Mouse (Mus musculus): ENCODE measurements around the gene Stxbp5.

Stxbp5 gene

GRCm38 (mm10) chr10:9866793-9867579, 33.9 kb downstream of the Stxbp5 start:
- in situ Hi-C loops (cut with MboI; ENCODE audit: low pct_unique_long_range_greater_than_20kb in 1 of 2, low sequenced_read_pairs in 2 of 2, unreplicated experiment in 1 of 2): no loop called here

- in situ Hi-C loops (cut with MboI; ENCODE audit: low pct_unique_long_range_greater_than_20kb in 1 of 2, low sequenced_read_pairs in 2 of 2, unreplicated experiment in 1 of 2): no loop called here
Measured at GRCm38 (mm10) chr10:9860022-9860421, 40.9 kb downstream of the Stxbp5 start.

- in situ Hi-C loops (cut with MboI; ENCODE audit: low pct_unique_long_range_greater_than_20kb in 1 of 2, low sequenced_read_pairs in 2 of 2, unreplicated experiment in 1 of 2): no loop called here
Measured at GRCm38 (mm10) chr10:9859476-9859875, 41.4 kb downstream of the Stxbp5 start.

GRCm38 (mm10) chr10:9857850-9858249, 43.0 kb downstream of the Stxbp5 start:
- in situ Hi-C loops (cut with MboI; ENCODE audit: low pct_unique_long_range_greater_than_20kb in 1 of 2, low sequenced_read_pairs in 2 of 2, unreplicated experiment in 1 of 2): no loop called here

GRCm38 (mm10) chr10:9856792-9857191, 44.1 kb downstream of the Stxbp5 start:
- in situ Hi-C loops (cut with MboI; ENCODE audit: low pct_unique_long_range_greater_than_20kb in 1 of 2, low sequenced_read_pairs in 2 of 2, unreplicated experiment in 1 of 2): no loop called here

GRCm38 (mm10) chr10:9846408-9846807, 54.5 kb downstream of the Stxbp5 start:
- in situ Hi-C loops (cut with MboI; ENCODE audit: low pct_unique_long_range_greater_than_20kb in 1 of 2, low sequenced_read_pairs in 2 of 2, unreplicated experiment in 1 of 2): no loop called here

GRCm38 (mm10) chr10:9839408-9839807, 61.5 kb downstream of the Stxbp5 start:
- in situ Hi-C loops (cut with MboI; ENCODE audit: low pct_unique_long_range_greater_than_20kb in 1 of 2, low sequenced_read_pairs in 2 of 2, unreplicated experiment in 1 of 2): no loop called here

GRCm38 (mm10) chr10:9834986-9835385, 65.9 kb downstream of the Stxbp5 start:
- in situ Hi-C loops (cut with MboI; ENCODE audit: low pct_unique_long_range_greater_than_20kb in 1 of 2, low sequenced_read_pairs in 2 of 2, unreplicated experiment in 1 of 2): no loop called here

GRCm38 (mm10) chr10:9832937-9833336, 67.9 kb downstream of the Stxbp5 start:
- in situ Hi-C loops (cut with MboI; ENCODE audit: low pct_unique_long_range_greater_than_20kb in 1 of 2, low sequenced_read_pairs in 2 of 2, unreplicated experiment in 1 of 2): no loop called here

- in situ Hi-C loops (cut with MboI; ENCODE audit: low pct_unique_long_range_greater_than_20kb in 1 of 2, low sequenced_read_pairs in 2 of 2, unreplicated experiment in 1 of 2): no loop called here
Measured at GRCm38 (mm10) chr10:9829744-9830143, 71.1 kb downstream of the Stxbp5 start.

- in situ Hi-C loops (cut with MboI; ENCODE audit: low pct_unique_long_range_greater_than_20kb in 1 of 2, low sequenced_read_pairs in 2 of 2, unreplicated experiment in 1 of 2): loop anchor here (25.0 kb wide), 2 partner anchors 466 to 491 kb away; no protein-coding TSS in a partner anchor
Measured at GRCm38 (mm10) chr10:9821299-9821698, 79.6 kb downstream of the Stxbp5 start.

- in situ Hi-C loops (cut with MboI; ENCODE audit: low pct_unique_long_range_greater_than_20kb in 1 of 2, low sequenced_read_pairs in 2 of 2, unreplicated experiment in 1 of 2): loop anchor here (25.0 kb wide), 2 partner anchors 469 to 494 kb away; no protein-coding TSS in a partner anchor
Measured at GRCm38 (mm10) chr10:9818574-9818973, 82.3 kb downstream of the Stxbp5 start.

GRCm38 (mm10) chr10:9813926-9814325, 87.0 kb downstream of the Stxbp5 start:
- in situ Hi-C loops (cut with MboI; ENCODE audit: low pct_unique_long_range_greater_than_20kb in 1 of 2, low sequenced_read_pairs in 2 of 2, unreplicated experiment in 1 of 2): loop anchor here (25.0 kb wide), 2 partner anchors 473 to 498 kb away; no protein-coding TSS in a partner anchor

- in situ Hi-C loops (cut with MboI; ENCODE audit: low pct_unique_long_range_greater_than_20kb in 1 of 2, low sequenced_read_pairs in 2 of 2, unreplicated experiment in 1 of 2): loop anchor here (25.0 kb wide), 2 partner anchors 480 to 505 kb away; no protein-coding TSS in a partner anchor
Measured at GRCm38 (mm10) chr10:9807596-9807995, 93.3 kb downstream of the Stxbp5 start.

GRCm38 (mm10) chr10:9805341-9805740, 95.5 kb downstream of the Stxbp5 start:
- in situ Hi-C loops (cut with MboI; ENCODE audit: low pct_unique_long_range_greater_than_20kb in 1 of 2, low sequenced_read_pairs in 2 of 2, unreplicated experiment in 1 of 2): loop anchor here (25.0 kb wide), 2 partner anchors 482 to 507 kb away; no protein-coding TSS in a partner anchor

GRCm38 (mm10) chr10:9803126-9803525, 97.8 kb downstream of the Stxbp5 start:
- in situ Hi-C loops (cut with MboI; ENCODE audit: low pct_unique_long_range_greater_than_20kb in 1 of 2, low sequenced_read_pairs in 2 of 2, unreplicated experiment in 1 of 2): loop anchor here (25.0 kb wide), 2 partner anchors 484 to 509 kb away; no protein-coding TSS in a partner anchor

GRCm38 (mm10) chr10:9801571-9801970, 99.3 kb downstream of the Stxbp5 start:
- in situ Hi-C loops (cut with MboI; ENCODE audit: low pct_unique_long_range_greater_than_20kb in 1 of 2, low sequenced_read_pairs in 2 of 2, unreplicated experiment in 1 of 2): loop anchor here (25.0 kb wide), 2 partner anchors 486 to 511 kb away; no protein-coding TSS in a partner anchor

- in situ Hi-C loops (cut with MboI; ENCODE audit: low pct_unique_long_range_greater_than_20kb in 1 of 2, low sequenced_read_pairs in 2 of 2, unreplicated experiment in 1 of 2): no loop called here
Measured at GRCm38 (mm10) chr10:9799085-9799484, 101.8 kb downstream of the Stxbp5 start.

- in situ Hi-C loops (cut with MboI; ENCODE audit: low pct_unique_long_range_greater_than_20kb in 1 of 2, low sequenced_read_pairs in 2 of 2, unreplicated experiment in 1 of 2): no loop called here
Measured at GRCm38 (mm10) chr10:9796429-9796828, 104.5 kb downstream of the Stxbp5 start.

GRCm38 (mm10) chr10:9794429-9794828, 106.5 kb downstream of the Stxbp5 start:
- in situ Hi-C loops (cut with MboI; ENCODE audit: low pct_unique_long_range_greater_than_20kb in 1 of 2, low sequenced_read_pairs in 2 of 2, unreplicated experiment in 1 of 2): no loop called here
